Mouse (Mus musculus) cerebellum, postnatal 25 days (tissue): ENCODE data around the gene Gm7347.
"Not testable (repeated sequence)": the region's sequence is repeated elsewhere in the genome, so short reads cannot be mapped to it uniquely, and the experiment has no call there.

Experiments
- DNase-seq, 2 experiments: peaks; one replicate each; pipeline ENCODE4 v3.0.0; 2021; ENCODE audit warnings: mixed read lengths in 2 of 2

The Gm7347 gene

GRCm38 (mm10) chr5:26058481-26058880, at the start of gene Gm7347:
Gene Gm7347 (minus strand): TSS chr5:26058581.
- not testable (repeated sequence) for DNase-seq

DNA sequence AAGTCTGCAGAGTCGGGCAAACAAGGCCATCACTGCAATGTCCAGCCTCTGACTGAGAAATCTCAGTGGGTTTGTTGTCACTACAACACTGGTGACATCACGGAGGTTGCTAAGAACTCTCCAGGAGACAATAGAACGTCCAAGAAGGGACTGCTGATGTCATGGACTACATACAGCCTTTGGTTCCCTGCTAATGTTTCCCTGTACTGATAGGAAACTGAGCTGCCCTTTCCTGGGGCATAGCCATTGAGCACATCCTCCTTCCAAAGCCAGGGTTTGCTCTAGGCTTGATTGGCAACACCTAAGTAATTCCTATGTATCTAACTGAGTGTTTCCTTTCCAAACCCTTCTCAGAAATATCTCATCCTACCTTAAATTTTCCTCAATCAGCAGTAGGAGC, 46.9 kb upstream of the Gm7347 start, which contains the start of gene 5031410I06Rik:
5031410I06Rik (minus strand) TSS at position 101 of the 400 bp plus-strand sequence.
- DNase-seq: not testable (repeated sequence)

DNA sequence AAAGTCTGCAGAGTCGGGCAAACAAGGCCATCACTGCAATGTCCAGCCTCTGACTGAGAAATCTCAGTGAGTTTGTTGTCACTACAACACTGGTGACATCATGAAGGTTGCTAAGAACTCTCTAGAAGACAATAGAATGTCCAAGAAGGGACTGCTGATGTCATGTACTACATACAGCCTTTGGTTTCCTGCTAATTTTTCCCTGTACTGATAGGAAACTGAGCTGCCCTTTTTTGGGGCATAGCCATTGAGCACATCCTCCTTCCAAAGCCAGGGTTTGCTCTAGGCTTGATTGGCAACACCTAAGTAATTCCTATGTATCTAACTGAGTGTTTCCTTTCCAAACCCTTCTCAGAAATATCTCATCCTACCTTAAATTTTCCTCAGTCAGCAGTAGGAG, 30.8 kb upstream of the Gm7347 start, which contains the start of gene Gm10471:
Gm10471 (minus strand) TSS at position 101 of the 400 bp plus-strand sequence.
- not testable (repeated sequence) for DNase-seq

- DNase-seq: not testable (repeated sequence)
Observed at GRCm38 (mm10) chr5:26079023-26079422, 20.6 kb upstream of the Gm7347 start.

GRCm38 (mm10) chr5:26070716-26071115, 12.3 kb upstream of the Gm7347 start:
- DNase-seq: peak in 1 of 2 experiments; percentile 9

DNA sequence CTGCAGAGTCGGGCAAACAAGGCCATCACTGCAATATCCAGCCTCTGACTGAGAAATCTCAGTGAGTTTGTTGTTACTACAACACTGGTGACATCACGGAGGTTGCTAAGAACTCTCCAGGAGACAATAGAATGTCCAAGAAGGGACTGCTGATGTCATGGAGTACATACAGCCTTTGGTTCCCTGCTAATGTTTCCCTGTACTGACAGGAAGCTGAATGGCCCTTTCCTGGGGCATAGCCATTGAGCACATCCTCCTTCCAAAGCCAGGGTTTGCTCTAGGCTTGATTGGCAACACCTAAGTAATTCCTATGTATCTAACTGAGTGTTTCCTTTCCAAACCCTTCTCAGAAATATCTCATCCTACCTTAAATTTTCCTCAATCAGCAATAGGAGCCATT, 18.9 kb downstream of the Gm7347 start, which contains the start of gene Speer4a:
Speer4a (minus strand) TSS at position 101 of the 400 bp plus-strand sequence.
- not testable (repeated sequence) for DNase-seq

GRCm38 (mm10) chr5:26022816-26023215, 35.6 kb downstream of the Gm7347 start, which contains the start of gene Gm5862:
Gene Gm5862 (minus strand): TSS chr5:26022916.
- not testable (repeated sequence) for DNase-seq

GRCm38 (mm10) chr5:26007697-26008096, 50.7 kb downstream of the Gm7347 start:
- DNase-seq: not testable (repeated sequence)

DNA sequence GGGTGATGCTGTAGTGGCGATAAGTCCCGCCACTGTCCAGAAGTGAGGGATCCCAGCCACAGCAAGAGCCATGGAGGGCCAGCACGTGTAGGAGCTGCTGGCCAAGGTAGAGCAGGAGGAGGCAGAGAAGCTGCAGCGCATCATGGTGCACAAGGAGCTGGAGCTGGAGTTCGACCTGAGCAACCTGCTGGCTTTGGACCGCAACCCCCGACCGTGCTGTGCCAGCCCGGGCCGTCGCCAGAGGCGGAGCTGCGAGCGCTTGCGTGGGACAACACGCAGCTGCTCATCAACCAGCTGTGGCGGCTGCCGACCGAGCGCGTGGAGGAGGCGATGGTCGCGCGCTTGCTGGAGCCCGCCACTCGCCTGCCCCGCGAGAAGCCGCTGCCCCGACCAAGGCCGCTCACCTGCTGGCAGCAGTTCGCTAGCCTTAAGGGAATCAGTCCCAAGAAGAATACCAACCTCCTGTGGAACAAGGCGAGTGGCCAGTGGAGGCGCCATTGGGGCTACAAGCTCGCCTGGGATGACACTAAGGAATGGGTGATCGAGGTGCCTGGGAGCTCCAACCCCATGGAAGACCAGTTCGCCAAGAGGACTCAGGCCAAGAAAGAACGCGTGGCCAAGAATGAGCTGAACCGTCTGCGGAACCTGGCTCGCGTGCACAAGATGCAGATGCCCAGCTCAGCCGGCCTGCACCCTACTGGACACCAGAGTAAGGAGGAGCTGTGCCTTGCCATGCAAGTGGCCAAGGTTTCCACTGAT, 51.3 kb downstream of the Gm7347 start:
- peak; percentile 70 for DNase-seq

- DNase-seq: not testable (repeated sequence)
Observed at GRCm38 (mm10) chr5:26004698-26005097, 53.7 kb downstream of the Gm7347 start, which contains the start of gene Gm1979. Gene Gm1979 (minus strand): TSS chr5:26004798.
